Mouse (Mus musculus): Measurements from ENCODE around the gene Pcsk6. TPM values are rescaled to one million over a fixed set of nuclear protein-coding genes. Genes with fewer than 3 reads are reported as not detected.

The Pcsk6 gene
- polyA plus RNA-seq, 1 experiment from 2014 or later = 1.5 TPM

DNA sequence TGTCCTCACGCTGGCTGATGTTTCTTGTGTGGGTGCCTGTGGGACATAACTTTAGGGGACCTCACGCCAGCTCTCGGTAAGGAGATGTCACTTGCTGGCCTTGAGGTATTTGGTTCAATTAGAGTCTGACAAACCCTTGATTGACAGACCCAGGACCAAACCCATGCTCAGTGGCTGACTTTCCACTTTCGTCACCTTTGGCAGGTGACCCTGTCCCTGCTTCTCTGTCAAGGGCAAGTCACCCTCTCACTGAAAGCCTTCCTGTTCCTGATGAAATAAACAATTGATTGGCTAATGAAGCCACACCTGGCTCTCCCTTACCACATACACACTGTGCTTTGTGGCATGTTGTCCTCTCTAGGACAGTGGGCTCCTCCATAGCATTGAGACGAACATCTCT is 8.3 kb downstream of the Pcsk6 start:
- H3K27ac ChIP-seq (replicated peaks) = no peak overlapping the region

DNA sequence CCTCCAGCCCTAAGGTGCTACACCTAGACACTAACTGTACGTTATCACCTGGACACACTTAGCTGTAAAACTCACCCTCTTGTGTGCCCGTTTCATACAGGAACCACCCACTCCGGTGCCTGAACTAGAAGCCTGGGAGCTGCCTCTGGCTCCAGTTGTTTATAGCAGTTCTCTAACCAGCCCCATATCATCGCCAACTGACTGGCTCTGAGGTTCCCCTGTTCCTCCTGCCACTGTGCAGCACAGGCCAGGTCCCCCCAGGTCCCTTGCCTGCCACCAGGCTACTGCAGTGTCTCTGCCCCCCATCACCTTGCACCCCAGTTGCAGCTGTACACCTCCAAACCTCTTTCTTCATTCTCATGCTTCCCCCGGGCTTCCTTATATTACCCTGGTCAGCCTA is 8.7 kb downstream of the Pcsk6 start:
- H3K9ac ChIP-seq = no peak overlapping the region
- H3K27me3 ChIP-seq (replicated peaks) = peaks cover 65% of the 10 kb centered on the region
- no peak overlapping the region for H3K27ac ChIP-seq (replicated peaks)
- 53% methylated on average over 5 of the region's 5 CpGs for WGBS
- ATAC-seq (ENCODE audit: extremely low read depth, insufficient number of reproducible peaks, low FRiP score, low TSS enrichment) = no peak
- H3K4me1 ChIP-seq = peaks cover 42% of the 10 kb centered on the region
- no peaks in the 10 kb centered on the region for H3K9me3 ChIP-seq
- H3K4me2 ChIP-seq = no peak overlapping the region
- no peaks in the 10 kb centered on the region for H3K36me3 ChIP-seq
- H3K4me3 ChIP-seq = no peak overlapping the region

More for the DNA sequence above, 8.3 kb downstream of the Pcsk6 start:
- Histone ChIP-seq H3K4me2 (no peak overlapping the region), H3K9ac (no peak overlapping the region), H3K36me3 (no peaks in the 10 kb centered on the region), H3K27me3 (replicated peaks) (peaks cover 67% of the 10 kb centered on the region), H3K4me3 (no peak overlapping the region), H3K4me1 (peaks cover 42% of the 10 kb centered on the region), H3K9me3 (no peaks in the 10 kb centered on the region)
- ATAC-seq (ENCODE audit: extremely low read depth, insufficient number of reproducible peaks, low FRiP score, low TSS enrichment) = no peak
- 76% methylated on average over 5 of the region's 5 CpGs for WGBS

DNA sequence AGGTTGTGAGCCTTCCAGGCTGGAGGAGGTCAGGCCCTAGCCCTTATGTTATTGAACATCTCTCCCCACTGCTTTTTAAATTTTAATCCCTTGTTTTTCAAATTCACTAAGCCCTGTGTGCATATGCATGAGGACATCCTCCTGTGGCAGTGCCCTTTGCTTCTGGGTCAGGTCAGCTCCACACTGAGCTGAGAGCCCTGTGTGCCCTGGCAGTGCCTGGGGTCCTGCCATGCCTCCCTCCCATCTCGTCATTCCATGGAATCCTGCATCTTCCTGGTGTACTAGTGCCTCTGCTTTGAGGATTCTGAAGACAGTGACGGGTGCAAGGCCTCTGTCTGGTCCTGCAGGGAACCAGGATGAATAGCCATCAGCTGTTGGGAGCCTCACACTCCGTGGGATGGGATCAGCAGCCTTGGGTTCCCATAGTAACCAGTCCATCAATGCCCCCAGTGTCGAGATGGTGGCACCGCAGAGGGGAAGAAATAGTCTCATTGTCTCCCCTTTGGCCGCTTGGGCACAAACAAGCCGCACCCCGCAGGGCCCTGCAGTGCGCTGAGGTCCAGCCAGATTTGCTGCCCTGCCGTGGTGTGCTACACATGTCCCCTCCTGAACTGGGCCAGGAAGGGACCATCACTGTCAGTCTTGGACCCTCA is 9.5 kb downstream of the Pcsk6 start:
- no peak overlapping the region for H3K4me2 ChIP-seq
- no peak overlapping the region for H3K4me3 ChIP-seq
- H3K27ac ChIP-seq (replicated peaks) = no peak overlapping the region
- 69% methylated on average over 10 of the region's 10 CpGs for WGBS
- H3K9me3 ChIP-seq = no peaks in the 10 kb centered on the region
- H3K4me1 ChIP-seq = peaks cover 42% of the 10 kb centered on the region
- no peak for ATAC-seq (ENCODE audit: extremely low read depth, insufficient number of reproducible peaks, low FRiP score, low TSS enrichment)
- H3K27me3 ChIP-seq (replicated peaks) = peaks cover 63% of the 10 kb centered on the region
- H3K9ac ChIP-seq = peak overlapping the region; percentile 21; the same call in 1 of the 2 replicates
- no peaks in the 10 kb centered on the region for H3K36me3 ChIP-seq

DNA sequence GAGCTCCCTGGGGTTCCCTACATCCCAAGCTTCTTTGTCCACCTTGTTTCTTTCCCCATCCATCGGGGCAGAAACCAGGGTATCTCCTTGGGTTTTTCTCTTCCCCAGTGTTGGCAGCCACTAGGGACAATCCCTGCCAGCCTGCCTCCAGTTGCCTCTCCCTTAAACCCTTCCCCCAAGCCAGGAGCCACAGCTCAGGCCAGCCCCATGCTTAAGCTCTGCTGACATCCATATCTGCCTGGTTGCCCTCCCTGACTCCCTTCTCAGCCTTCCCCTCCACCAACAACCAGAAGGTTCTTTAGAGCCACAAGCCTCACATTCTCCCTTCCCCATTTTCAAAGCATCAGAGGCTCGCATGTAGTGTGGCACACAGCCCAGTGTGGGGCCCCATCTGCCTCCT is 10.3 kb downstream of the Pcsk6 start:
- Histone ChIP-seq H3K4me3 (no peak overlapping the region), H3K9ac (no peak overlapping the region), H3K4me1 (peaks cover 42% of the 10 kb centered on the region), H3K27ac (replicated peaks) (no peak overlapping the region), H3K27me3 (replicated peaks) (peaks cover 61% of the 10 kb centered on the region), H3K36me3 (no peaks in the 10 kb centered on the region), H3K9me3 (no peaks in the 10 kb centered on the region), H3K4me2 (no peak overlapping the region)
- 66% methylated on average over 2 of the region's 2 CpGs for WGBS
- no peak for ATAC-seq (ENCODE audit: extremely low read depth, insufficient number of reproducible peaks, low FRiP score, low TSS enrichment)

DNA sequence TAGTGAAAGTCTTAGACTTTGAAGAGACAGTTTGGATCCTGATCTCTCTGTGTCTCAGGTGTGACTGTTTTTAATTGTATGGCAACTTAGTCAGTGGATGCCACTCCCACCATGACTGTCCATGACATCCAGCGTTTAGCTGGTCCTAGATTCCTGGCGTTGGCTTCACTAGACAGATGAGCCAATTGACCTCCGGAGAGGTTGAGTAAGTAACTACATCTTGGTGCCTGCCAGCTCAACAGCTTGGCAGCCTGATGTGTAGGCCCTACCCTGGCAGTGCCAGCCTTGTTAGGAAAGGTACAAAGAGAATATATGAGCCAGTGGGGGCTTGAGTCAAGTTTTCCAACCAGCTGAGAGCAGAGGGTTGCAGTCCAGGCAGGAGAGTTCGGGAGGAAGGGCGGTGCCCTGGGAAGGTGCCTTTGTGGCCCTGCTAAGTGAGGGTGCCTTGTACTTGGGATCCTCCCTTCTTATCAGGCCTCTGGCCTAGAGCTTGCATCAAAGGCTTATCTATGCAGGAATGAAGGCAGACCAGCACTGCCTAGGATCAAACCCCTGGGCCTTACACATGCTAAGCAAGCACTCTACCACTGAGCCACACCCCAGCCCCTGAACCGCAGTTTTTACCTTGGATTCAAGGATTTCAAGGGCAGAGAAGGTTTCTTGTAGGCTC is 11.8 kb downstream of the Pcsk6 start:
- peaks cover 55% of the 10 kb centered on the region for H3K27me3 ChIP-seq (replicated peaks)
- no peak overlapping the region for H3K4me3 ChIP-seq
- no peaks in the 10 kb centered on the region for H3K9me3 ChIP-seq
- no peak overlapping the region for H3K27ac ChIP-seq (replicated peaks)
- ATAC-seq (ENCODE audit: extremely low read depth, insufficient number of reproducible peaks, low FRiP score, low TSS enrichment) = no peak
- H3K36me3 ChIP-seq = no peaks in the 10 kb centered on the region
- WGBS = 68% methylated on average over 6 of the region's 6 CpGs
- H3K4me2 ChIP-seq = no peak overlapping the region
- H3K4me1 ChIP-seq = peaks cover 42% of the 10 kb centered on the region
- no peak overlapping the region for H3K9ac ChIP-seq

DNA sequence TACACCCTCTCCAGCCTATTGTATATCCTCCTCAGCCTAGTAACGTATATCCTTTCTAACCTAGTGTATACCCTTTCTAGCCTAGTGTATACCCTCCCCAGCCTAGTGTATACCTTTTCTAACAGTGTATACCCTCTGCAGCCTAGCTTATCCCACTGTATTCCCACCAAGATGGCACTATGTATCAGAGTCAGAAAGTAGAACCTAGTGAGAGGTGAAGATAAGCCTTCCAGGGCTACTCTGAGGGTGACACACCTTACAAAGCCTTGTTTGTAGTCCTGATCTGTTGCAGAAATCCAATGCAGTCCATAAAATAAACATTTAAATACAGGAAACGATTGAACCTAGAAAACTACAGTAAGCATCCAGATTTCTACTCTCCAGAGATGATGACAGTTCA is 12.4 kb downstream of the Pcsk6 start:
- Histone ChIP-seq H3K9me3 (no peaks in the 10 kb centered on the region), H3K9ac (no peak overlapping the region), H3K36me3 (no peaks in the 10 kb centered on the region), H3K4me1 (peaks cover 45% of the 10 kb centered on the region), H3K4me2 (no peak overlapping the region), H3K4me3 (no peak overlapping the region), H3K27ac (replicated peaks) (no peak overlapping the region), H3K27me3 (replicated peaks) (peaks cover 58% of the 10 kb centered on the region)
- ATAC-seq (ENCODE audit: extremely low read depth, insufficient number of reproducible peaks, low FRiP score, low TSS enrichment) = no peak
- 68% methylated on average over 2 of the region's 2 CpGs for WGBS

DNA sequence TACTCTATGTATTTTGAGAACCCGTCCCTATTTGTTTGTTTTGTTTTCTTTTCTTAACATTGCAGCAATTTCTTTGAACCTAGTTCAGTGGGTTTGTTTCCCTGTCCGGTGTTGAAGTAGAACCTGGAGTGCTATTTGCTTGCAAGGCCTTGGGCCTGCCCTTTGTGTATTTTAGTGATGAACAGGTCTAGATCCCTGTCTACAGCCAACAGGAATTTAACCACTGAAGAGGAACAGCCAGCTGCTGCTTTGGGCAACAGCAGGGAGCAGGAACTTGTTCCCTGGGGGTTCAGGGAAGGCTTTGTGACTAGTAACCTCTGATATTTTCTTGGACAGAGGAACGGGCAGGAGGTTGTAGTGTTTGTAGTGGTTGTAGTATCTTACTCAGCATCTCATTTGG is 15.1 kb downstream of the Pcsk6 start:
- ATAC-seq (ENCODE audit: extremely low read depth, insufficient number of reproducible peaks, low FRiP score, low TSS enrichment) = no peak
- Histone ChIP-seq H3K4me2 (no peak overlapping the region), H3K4me1 (peaks cover 33% of the 10 kb centered on the region), H3K27me3 (replicated peaks) (peaks cover 51% of the 10 kb centered on the region), H3K36me3 (no peaks in the 10 kb centered on the region), H3K9me3 (no peaks in the 10 kb centered on the region), H3K9ac (no peak overlapping the region), H3K4me3 (no peak overlapping the region), H3K27ac (replicated peaks) (no peak overlapping the region)
- WGBS = 78% methylated on average over 3 of the region's 3 CpGs

DNA sequence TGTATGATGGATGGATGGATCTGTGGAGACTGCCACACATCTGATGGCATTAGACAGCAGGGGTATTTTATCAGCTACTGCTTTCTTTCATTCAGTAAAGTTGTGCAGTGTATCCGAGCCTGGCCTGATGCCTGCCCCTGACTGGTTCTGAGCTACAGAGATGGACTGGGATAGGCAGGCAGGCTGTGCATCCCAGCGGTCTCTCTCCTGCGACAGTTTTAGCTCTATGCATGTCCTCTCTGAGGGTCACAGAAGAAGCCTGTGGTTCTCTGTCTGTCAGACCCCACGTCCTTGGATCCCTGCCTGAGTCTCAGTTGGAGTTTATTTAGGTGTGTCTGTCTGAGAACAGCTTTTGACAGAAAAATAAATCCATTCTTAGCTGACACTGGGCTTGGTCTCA is 16.7 kb downstream of the Pcsk6 start:
- no peak overlapping the region for H3K4me2 ChIP-seq
- H3K36me3 ChIP-seq = no peaks in the 10 kb centered on the region
- H3K4me1 ChIP-seq = peaks cover 29% of the 10 kb centered on the region
- H3K27ac ChIP-seq (replicated peaks) = no peak overlapping the region
- peaks cover 57% of the 10 kb centered on the region for H3K27me3 ChIP-seq (replicated peaks)
- 34% methylated on average over 4 of the region's 4 CpGs for WGBS
- no peaks in the 10 kb centered on the region for H3K9me3 ChIP-seq
- no peak for ATAC-seq (ENCODE audit: extremely low read depth, insufficient number of reproducible peaks, low FRiP score, low TSS enrichment)
- H3K4me3 ChIP-seq = no peak overlapping the region
- H3K9ac ChIP-seq = no peak overlapping the region

DNA sequence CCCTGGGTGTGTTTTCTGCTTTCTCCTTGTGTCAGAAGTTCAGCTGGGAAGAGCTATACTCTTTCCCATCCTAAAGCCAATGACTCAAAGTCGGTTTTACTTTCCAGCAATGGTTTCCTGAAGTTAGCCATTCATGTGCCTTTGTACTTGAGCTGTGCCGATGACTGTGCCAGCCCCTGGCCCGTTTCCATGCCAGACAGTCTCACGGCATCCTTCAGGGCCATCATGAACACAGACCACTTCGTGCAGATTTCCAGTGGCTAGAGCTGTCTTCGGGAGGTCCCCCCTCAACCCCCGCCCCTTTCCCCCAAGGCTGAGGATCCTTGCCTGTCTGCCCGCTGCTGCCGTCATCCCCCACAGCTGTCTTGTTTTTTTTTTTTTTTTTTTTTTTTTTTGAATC is 17.8 kb downstream of the Pcsk6 start:
- Histone ChIP-seq H3K4me3 (no peak overlapping the region), H3K9me3 (no peaks in the 10 kb centered on the region), H3K4me2 (no peak overlapping the region), H3K9ac (no peak overlapping the region), H3K4me1 (peaks cover 22% of the 10 kb centered on the region), H3K27me3 (replicated peaks) (peaks cover 62% of the 10 kb centered on the region), H3K36me3 (no peaks in the 10 kb centered on the region), H3K27ac (replicated peaks) (no peak overlapping the region)
- ATAC-seq (ENCODE audit: extremely low read depth, insufficient number of reproducible peaks, low FRiP score, low TSS enrichment) = no peak
- 68% methylated on average over 9 of the region's 9 CpGs for WGBS

DNA sequence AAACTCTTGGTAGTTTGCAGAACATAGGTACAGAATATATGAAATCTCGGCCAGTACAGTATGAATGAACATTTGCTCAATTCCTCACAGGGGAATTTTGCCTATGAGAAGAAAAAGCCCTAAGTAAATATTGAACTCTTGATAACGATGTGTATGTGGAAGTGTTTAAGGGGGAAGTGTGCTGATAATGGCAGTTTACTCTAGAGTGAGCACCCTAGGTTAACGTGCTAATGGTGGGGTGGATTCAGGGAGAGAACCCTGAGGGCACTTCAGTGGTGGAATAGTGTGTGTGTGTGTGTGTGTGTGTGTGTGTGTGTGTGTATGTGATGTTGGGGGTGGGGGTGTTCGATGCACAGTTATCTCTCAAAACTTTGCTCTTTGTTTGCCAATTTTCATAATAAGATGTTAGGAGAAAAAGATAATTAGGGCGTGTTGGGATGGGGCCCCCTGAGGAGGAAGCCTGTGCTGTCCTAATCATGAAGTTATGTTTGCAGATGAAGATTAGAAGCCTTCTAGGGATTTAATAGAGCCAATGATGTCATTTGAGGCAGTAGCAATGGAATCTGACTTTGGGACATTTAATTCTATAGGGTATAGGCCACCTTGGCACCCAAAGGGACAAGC is 19.2 kb downstream of the Pcsk6 start:
- Histone ChIP-seq H3K27me3 (replicated peaks) (peaks cover 71% of the 10 kb centered on the region), H3K4me2 (peak overlapping the region; percentile 49), H3K4me3 (no peak overlapping the region), H3K27ac (replicated peaks) (no peak overlapping the region), H3K36me3 (no peaks in the 10 kb centered on the region), H3K4me1 (peaks cover 30% of the 10 kb centered on the region), H3K9me3 (no peaks in the 10 kb centered on the region), H3K9ac (no peak overlapping the region)
- 47% methylated on average over 5 of the region's 5 CpGs for WGBS
- ATAC-seq (ENCODE audit: extremely low read depth, insufficient number of reproducible peaks, low FRiP score, low TSS enrichment) = no peak

DNA sequence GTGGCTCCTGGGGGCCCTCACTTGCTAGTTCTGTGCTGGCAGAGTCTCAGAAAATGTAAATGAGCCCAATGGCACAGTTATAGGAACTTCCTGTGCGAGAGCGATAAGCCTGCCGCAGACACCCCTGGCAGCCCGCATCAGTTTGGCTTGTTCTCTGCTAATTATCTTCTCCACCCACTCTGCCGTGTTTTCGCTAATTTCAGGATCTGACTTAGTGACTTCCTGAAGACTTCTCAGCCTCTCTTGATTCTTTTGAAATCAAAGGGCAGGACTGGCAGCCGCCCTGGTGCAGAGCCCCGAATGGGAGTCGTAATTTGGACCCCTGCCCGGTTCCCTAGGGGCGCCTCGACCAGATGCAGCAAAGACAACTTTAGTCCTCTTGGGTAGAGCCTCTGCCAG is 19.8 kb downstream of the Pcsk6 start:
- Histone ChIP-seq H3K9me3 (no peaks in the 10 kb centered on the region), H3K9ac (peak overlapping the region; percentile 13; the same call in 1 of the 2 replicates), H3K27ac (replicated peaks) (no peak overlapping the region), H3K27me3 (replicated peaks) (peaks cover 72% of the 10 kb centered on the region), H3K4me2 (peak overlapping the region; percentile 49), H3K4me3 (no peak overlapping the region), H3K4me1 (peaks cover 30% of the 10 kb centered on the region), H3K36me3 (no peaks in the 10 kb centered on the region)
- WGBS = 32% methylated on average over 12 of the region's 12 CpGs
- ATAC-seq (ENCODE audit: extremely low read depth, insufficient number of reproducible peaks, low FRiP score, low TSS enrichment) = no peak
